Mouse (Mus musculus): Measurements from ENCODE around the gene Cep41. TPM values are rescaled to one million over a fixed set of nuclear protein-coding genes. Genes with fewer than 3 reads are reported as not detected.

The Cep41 gene
- total RNA-seq, 2 experiments from 2014 or later, result 7.2 to 7.4 TPM

GRCm38 (mm10) chr6:30644462-30644861 is 49.1 kb downstream of the Cep41 start:
- no peak for DNase-seq (ENCODE audit: low spot score in 2 of 2)
- intact Hi-C loops (cut with DNase I), result no loop called here

- DNase-seq (ENCODE audit: low spot score in 2 of 2), result no peak
- intact Hi-C loops (cut with DNase I), result no loop called here
These were observed 49.7 kb downstream of the Cep41 start for GRCm38 (mm10) chr6:30643694-30644460.

- intact Hi-C loops (cut with DNase I), result no loop called here
- DNase-seq (ENCODE audit: low spot score in 2 of 2), result no peak
These were observed 54.8 kb downstream of the Cep41 start, which contains the start of gene Cpa1 for GRCm38 (mm10) chr6:30638674-30639268. Gene Cpa1 (plus strand): TSS chr6:30639218.

GRCm38 (mm10) chr6:30636186-30636842 is 57.2 kb downstream of the Cep41 start:
- intact Hi-C loops (cut with DNase I), result no loop called here
- DNase-seq (ENCODE audit: low spot score in 2 of 2), result no peak

- intact Hi-C loops (cut with DNase I), result no loop called here
- no peak for DNase-seq (ENCODE audit: low spot score in 2 of 2)
These were observed 58.1 kb downstream of the Cep41 start for GRCm38 (mm10) chr6:30635361-30635862.

GRCm38 (mm10) chr6:30629989-30630388 is 63.6 kb downstream of the Cep41 start:
- no peak for DNase-seq (ENCODE audit: low spot score in 2 of 2)
- intact Hi-C loops (cut with DNase I), result no loop called here

GRCm38 (mm10) chr6:30628152-30628551 is 65.4 kb downstream of the Cep41 start:
- intact Hi-C loops (cut with DNase I), result no loop called here
- DNase-seq (ENCODE audit: low spot score in 2 of 2), result peak; percentile 47 to 63

- intact Hi-C loops (cut with DNase I), result no loop called here
- DNase-seq (ENCODE audit: low spot score in 2 of 2), result no peak
These were observed 68.8 kb downstream of the Cep41 start for GRCm38 (mm10) chr6:30624763-30625162.

GRCm38 (mm10) chr6:30621986-30622389 is 71.6 kb downstream of the Cep41 start:
- DNase-seq (ENCODE audit: low spot score in 2 of 2), result no peak
- intact Hi-C loops (cut with DNase I), result no loop called here

GRCm38 (mm10) chr6:30620994-30621393 is 72.6 kb downstream of the Cep41 start:
- intact Hi-C loops (cut with DNase I), result no loop called here
- DNase-seq (ENCODE audit: low spot score in 2 of 2), result no peak

GRCm38 (mm10) chr6:30620591-30620990 is 73.0 kb downstream of the Cep41 start:
- no peak for DNase-seq (ENCODE audit: low spot score in 2 of 2)
- intact Hi-C loops (cut with DNase I), result no loop called here

GRCm38 (mm10) chr6:30619606-30620005 is 73.9 kb downstream of the Cep41 start:
- no peak for DNase-seq (ENCODE audit: low spot score in 2 of 2)
- intact Hi-C loops (cut with DNase I), result loop anchor here (5.0 kb wide), 1 partner anchor 47 kb away; no protein-coding TSS in a partner anchor

- intact Hi-C loops (cut with DNase I), result loop anchor here (5.0 kb wide), 1 partner anchor 46 kb away; no protein-coding TSS in a partner anchor
- no peak for DNase-seq (ENCODE audit: low spot score in 2 of 2)
These were observed 74.8 kb downstream of the Cep41 start for GRCm38 (mm10) chr6:30618735-30619134.

- DNase-seq (ENCODE audit: low spot score in 2 of 2), result peak; percentile 70 to 86
- intact Hi-C loops (cut with DNase I), result loop anchor here (5.0 kb wide), 1 partner anchor 46 kb away; no protein-coding TSS in a partner anchor
These were observed 75.5 kb downstream of the Cep41 start for GRCm38 (mm10) chr6:30617959-30618590.

- no peak for DNase-seq (ENCODE audit: low spot score in 2 of 2)
- intact Hi-C loops (cut with DNase I), result loop anchor here (5.0 kb wide), 1 partner anchor 45 kb away; no protein-coding TSS in a partner anchor
These were observed 76.3 kb downstream of the Cep41 start for GRCm38 (mm10) chr6:30617020-30617958.

- DNase-seq (ENCODE audit: low spot score in 2 of 2), result peak in 1 of 2 experiments; percentile 12
- intact Hi-C loops (cut with DNase I), result loop anchor here (5.0 kb wide), 1 partner anchor 44 kb away; no protein-coding TSS in a partner anchor
These were observed 77.0 kb downstream of the Cep41 start for GRCm38 (mm10) chr6:30616491-30616941.

GRCm38 (mm10) chr6:30615741-30616140 is 77.8 kb downstream of the Cep41 start:
- DNase-seq (ENCODE audit: low spot score in 2 of 2), result no peak
- intact Hi-C loops (cut with DNase I), result loop anchor here (5.0 kb wide), 1 partner anchor 43 kb away; no protein-coding TSS in a partner anchor

- no peak for DNase-seq (ENCODE audit: low spot score in 2 of 2)
- intact Hi-C loops (cut with DNase I), result no loop called here
These were observed 79.3 kb downstream of the Cep41 start for GRCm38 (mm10) chr6:30614251-30614650.

All from left cerebral cortex, postnatal 14 days (tissue).